Mouse (Mus musculus) cerebellum, postnatal 10 days (tissue): ENCODE results near the gene Reep3.
A peak's percentile ranks its signal among the peaks of the same experiment; 100 is the strongest.

ENCODE experiments used
- DNase-seq, 2 experiments: peaks; one replicate each; pipeline ENCODE4 v3.0.0; 2021; ENCODE audit warnings: mixed read lengths in 2 of 2

Reep3 gene

DNA sequence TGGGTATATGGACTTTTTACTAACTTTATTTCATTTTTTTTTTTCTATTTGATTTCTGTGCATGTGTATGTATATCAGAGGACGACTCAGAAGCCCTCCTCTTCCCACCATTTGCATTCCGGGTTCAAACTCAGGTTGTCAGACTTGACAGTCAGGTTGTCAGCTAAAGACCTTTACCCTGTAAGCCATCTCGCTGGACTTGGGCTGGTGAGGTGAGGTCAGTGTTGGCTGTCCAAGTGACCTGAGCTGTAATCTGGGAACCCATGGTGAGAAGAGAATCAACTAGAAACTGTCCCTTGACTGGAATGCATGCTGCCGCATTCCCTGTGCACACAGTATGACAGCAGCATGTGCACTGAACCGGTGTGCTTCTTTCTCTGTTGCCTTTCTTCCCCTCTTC, 12.9 kb upstream of the Reep3 start:
- no peak for DNase-seq

DNA sequence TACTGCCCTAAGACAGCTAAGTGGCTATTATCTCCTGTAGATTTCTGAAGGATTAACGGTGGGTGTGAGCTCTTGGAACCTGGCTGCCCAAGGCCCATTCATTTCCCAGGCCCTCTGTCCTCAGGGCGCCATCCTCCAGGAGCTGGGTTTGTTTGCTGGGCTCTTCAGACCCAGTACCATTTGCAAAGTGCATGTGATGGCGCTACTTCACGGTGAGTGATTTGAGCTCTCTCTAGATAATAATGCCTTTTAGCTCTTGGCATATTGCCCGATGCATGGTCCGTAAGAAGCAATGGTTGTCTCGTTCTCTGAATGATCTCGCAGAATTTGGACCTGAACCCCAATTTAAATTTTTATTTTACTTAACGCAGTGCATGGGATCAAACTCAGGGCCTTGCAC, 11.4 kb upstream of the Reep3 start:
- peak in 1 of 2 experiments; percentile 55 for DNase-seq

DNA sequence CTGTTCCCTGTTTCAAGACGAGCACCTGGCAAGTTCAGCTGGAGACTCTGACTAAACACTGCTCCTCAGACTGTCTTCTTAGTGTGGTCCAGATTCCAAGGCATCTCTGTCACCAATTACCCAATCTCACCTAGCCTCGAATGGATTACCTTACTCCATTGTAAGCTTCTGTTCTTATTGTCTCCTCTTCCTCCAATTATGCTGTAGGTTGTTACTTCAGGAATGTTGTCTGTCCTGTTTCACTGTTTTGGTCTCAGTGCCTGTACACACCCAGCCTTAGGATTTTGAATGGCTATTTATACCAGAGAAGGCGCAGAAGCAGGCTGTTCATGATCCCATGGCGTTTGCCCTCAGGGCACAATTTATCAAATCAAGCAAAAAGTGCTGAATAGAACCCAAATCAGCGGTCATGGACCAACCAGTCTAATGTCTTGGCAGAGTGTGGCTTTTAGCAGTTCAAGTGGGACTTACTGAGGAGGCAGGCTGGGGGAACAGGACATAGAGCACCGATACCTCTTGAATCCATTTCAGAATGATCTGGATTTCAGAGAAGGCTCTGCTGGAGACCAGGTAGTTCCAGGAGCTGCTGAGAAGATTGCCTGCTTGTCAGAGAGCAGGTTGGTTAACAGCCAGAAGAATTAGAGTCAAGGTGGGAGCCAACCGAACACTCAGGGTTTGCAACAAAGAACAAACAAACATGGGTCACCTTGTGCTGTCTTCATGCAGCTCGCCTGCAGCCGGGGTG, 10.4 kb upstream of the Reep3 start:
- peak; percentile 56 to 58 for DNase-seq

GRCm38 (mm10) chr10:67106400-67106799, 9.7 kb upstream of the Reep3 start:
- DNase-seq, result peak in 1 of 2 experiments; percentile 53

GRCm38 (mm10) chr10:67105331-67106217, 8.8 kb upstream of the Reep3 start:
- DNase-seq, result peak; percentile 74 to 76

DNA sequence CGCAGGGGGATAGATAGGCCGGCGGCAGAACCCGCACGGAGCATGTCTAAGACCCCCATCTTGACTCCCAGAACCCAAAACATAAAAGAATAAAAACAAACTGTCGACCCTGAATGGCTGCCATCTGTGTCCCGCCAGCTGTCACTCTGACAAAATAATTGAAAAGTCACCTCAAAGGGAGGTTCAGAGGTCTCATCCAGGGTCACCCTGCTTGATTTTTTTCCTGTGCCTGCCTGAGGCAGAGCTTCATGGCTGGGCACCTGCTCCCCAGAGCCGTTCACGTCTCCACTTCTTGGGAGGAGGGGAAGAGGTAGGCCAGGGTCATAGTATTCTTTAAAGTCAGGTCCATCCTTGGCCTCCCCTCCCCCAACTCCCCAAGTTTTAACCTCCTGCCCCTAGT, 7.8 kb upstream of the Reep3 start:
- DNase-seq, result no peak

- DNase-seq, result peak; percentile 55 to 56
Measured at GRCm38 (mm10) chr10:67100831-67101251, 4.1 kb upstream of the Reep3 start.

DNA sequence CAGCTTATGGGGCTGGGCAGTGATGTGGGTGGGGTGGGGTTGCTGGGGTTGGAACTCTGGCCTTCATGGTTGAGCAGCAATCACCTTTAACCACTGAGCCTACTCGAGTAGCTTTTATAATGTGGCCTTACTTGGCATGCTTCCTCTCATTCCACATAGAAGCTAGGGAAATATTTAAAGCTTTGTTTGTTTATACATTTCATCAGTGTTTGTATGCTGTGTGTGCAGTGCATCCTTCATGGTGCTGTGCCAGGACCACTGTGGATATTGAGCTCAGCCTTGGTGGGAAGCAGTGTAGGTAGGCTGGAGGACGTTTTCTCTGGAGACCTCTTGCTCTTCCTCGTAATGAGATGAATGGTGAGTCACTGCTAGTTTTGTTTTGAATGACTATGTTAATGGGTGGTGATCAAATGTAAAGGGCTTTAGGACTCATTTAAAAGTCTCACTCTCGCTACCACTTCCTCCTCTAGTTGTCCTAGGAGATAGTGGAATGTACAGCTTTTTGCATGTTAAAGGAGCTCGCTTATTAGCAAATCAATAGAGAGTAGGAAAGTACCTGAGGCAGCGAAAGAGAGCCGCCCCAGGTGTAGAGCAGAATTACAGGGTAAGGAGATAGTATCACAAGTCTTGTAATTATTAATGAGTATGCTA, 3.4 kb upstream of the Reep3 start:
- DNase-seq, result peak; percentile 53 to 54

DNA sequence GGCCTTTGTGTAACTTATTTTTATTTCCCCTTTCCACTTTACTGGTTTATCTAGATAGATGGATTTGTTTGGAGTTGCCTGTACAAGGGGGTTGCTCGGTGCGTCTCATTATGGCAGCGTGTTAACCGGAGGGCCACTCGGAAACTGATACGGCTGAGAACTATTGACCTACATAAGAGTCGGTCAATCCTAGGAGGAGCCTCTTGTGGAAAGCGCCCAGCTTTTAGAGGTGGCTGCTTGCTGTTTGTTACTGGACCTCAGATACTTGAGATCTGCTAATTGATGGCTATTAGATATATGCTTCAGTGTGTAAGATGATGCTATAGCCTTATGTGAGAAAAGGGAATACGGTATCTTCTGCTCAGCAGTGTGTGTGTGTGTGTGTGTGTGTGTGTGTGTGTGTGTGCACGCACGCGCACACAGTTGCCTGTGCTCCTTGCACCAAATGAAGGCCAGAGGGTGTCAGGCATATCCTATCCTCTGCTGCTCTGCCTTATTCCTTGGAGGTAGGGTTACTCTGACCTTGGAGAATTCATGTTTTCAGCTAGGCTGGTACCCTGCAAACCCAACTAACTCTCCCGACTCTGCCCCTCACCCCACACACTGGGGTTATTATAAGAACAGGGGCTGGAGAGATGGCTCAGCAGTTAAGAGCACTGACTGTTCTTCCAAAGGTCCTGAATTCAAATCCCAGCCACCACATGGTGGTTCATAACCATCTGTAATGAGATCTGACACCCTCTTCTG, 2.6 kb upstream of the Reep3 start:
- DNase-seq, result no peak

- no peak for DNase-seq
Measured at GRCm38 (mm10) chr10:67098408-67099050, 1.8 kb upstream of the Reep3 start.

- peak in 1 of 2 experiments; percentile 43 for DNase-seq
Measured at GRCm38 (mm10) chr10:67097437-67098150, 849 bp upstream of the Reep3 start.

DNA sequence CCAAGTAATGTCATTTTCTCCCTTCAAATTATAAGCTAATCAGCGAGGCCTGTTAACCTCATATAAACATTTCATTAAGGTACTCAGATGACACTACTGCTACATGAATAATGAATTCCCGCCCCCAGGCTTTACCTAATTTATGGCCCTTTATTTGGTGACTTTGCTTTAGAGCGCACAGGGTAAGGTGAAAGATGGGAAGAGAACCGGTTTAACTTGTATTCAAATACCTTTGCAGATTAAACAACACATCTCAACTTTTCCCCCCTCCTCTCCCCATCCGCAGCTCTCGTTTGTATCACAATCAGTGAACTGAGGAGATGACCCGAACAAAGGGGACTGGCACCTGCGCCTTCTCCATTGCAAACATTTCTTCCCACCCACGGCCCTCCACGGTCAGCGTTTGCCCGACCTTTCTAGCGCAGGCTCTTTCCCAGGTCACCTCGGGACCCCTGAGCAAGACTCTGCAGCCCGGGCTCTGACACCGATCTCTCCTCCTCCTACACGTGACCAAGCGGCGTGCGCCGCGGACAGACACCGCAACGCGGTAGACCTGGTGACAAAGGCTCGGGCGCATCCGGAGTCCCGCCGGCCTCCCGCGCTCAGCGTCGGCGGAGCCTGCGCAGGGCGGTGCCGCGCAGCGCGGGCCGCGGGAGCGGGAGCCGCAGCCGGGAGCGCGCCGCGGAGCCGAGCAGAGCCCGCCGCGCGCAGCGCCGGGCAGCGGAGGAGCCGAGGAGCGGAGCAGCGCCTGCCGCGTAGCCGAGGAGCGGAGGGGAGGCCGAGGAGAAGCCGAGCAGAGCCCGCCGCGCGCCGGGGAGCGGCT, 736 bp downstream of the Reep3 start, which contains the start of gene Jmjd1c:
Gene Jmjd1c (plus strand): TSS at position 328 of the 823 bp plus-strand sequence.
- DNase-seq, result peak; percentile 89 to 93

- no peak for DNase-seq
Measured at GRCm38 (mm10) chr10:67094922-67095321, 1.8 kb downstream of the Reep3 start.

DNA sequence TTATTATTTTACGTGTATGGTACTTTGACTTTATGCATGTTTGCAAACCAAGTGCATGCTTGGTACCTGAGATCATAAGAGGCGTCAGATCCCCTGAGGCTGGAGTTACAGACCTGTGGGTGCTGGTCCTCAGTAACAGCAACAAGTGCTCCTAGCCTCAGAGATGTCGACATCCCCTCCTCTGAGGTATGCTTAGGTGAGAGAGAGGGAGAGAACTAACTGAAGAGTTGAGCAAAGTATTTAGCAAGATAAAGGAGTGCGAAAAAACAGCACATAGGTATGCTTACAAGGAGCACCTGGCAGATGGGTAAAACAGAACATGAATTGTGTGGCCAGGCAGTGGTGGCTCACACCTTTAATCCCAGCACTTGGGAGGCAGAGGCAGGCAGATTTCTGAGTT, 6.1 kb downstream of the Reep3 start:
- no peak for DNase-seq

GRCm38 (mm10) chr10:67087447-67088226, 9.1 kb downstream of the Reep3 start:
- DNase-seq, result no peak

- no peak for DNase-seq
Measured at GRCm38 (mm10) chr10:67085916-67086315, 10.8 kb downstream of the Reep3 start.

DNA sequence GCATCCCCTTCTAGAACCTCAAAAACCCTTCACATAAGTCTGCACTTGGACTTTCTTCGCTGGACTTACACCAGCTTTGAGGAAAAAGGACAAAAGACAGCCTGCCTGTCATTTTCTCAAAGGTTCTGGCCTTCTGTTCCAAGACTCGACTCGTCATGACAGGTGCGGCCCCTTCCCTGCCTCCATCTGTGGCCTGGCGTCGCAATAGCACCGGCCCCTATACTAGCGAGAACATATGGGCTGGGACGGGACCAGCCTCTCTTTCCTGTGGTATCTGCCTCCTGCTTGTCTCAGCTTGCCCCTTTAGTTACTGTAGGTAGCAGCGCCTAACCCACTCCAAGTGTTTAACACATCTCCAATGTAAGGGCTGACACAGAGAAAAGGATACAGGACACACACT, 11.6 kb downstream of the Reep3 start:
- peak; percentile 86 to 92 for DNase-seq

GRCm38 (mm10) chr10:67083446-67084166, 13.1 kb downstream of the Reep3 start:
- peak; percentile 87 to 91 for DNase-seq

GRCm38 (mm10) chr10:67082531-67082930, 14.2 kb downstream of the Reep3 start:
- DNase-seq, result no peak
